Mouse (Mus musculus): ENCODE results near the gene Lyrm1. TPM values are rescaled to one million over a fixed set of nuclear protein-coding genes. Genes with fewer than 3 reads are reported as not detected.

Lyrm1 gene
- polyA plus RNA-seq (2012; rRNA removed), result 0.41 TPM in 1 of 2 replicates, not detected in the other

DNA sequence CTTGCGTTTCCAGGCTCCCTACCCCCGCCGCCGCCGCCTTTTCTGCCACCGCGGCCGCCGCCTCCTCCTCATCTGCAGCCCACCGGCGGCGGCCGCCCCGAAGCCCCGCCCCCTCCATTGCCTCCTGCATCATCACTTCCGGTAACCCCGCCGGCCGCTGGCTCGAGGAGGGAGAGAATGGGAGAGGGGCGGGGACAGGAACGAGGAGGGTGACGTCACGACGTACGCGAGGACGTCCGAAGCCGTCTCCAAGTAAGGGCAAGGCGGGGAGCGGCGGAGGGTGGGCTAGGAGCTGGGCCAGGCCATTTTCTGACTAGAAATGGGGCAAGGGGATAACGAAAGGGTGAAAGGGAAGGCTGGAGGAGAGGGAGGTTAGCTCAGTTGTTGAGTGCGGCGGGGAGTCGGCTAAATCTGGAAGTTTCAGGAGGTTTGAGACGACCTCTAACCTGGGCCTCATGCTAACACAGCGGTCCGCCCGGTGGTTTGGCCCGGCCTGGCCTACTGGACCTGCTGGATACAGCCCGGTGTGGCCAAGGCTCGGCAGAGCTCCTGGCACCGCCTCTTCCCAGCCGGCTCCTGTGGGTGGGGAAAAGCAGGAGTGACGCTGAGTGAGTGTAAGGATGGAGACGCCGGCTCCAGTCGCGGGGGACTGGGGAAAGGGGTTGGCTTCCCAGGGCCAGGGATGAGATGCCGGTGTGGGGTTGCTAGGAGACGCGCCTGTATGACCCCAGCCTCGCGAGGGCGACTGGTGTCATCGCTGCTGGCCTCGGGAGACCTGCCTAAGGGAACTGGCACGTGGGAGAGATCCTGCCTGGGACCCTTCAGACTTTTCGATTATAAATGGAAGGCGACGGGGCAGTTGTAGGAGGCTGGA, at the start of gene Lyrm1, which contains the start of gene Dcun1d3:
Lyrm1 (plus strand) TSS at position 223 of the 874 bp plus-strand sequence.
Dcun1d3 (minus strand) TSS at position 660 of the 874 bp plus-strand sequence.

Other genes starting within 250 kb of the Lyrm1 start
- gene Acsm4, start 205.8 kb upstream of the Lyrm1 start, polyA plus RNA-seq (2012; rRNA removed), result not detected in 2 replicates
- 2.8 and 4.6 TPM in 2 replicates for gene Thumpd1, start 175.1 kb upstream of the Lyrm1 start, polyA plus RNA-seq (2012; rRNA removed)
- 2.8 and 3.8 TPM in 2 replicates for gene Acsm3, start 134.9 kb upstream of the Lyrm1 start, polyA plus RNA-seq (2012; rRNA removed)
- 0.09 and 0.29 TPM in 2 replicates for gene Rexo5, start 101.9 kb upstream of the Lyrm1 start, polyA plus RNA-seq (2012; rRNA removed)
- gene Eri2, start 101.8 kb upstream of the Lyrm1 start, polyA plus RNA-seq (2012; rRNA removed), result 0.05 and 0.21 TPM in 2 replicates
- gene Dcun1d3, start 437 bp downstream of the Lyrm1 start, polyA plus RNA-seq (2012; rRNA removed), result 2.5 and 5.6 TPM in 2 replicates
- gene Dnah3, start 199.4 kb downstream of the Lyrm1 start, polyA plus RNA-seq (2012; rRNA removed), result not detected in 2 replicates
- 6.8 and 8.2 TPM in 2 replicates for gene Tmem159, start 206.5 kb downstream of the Lyrm1 start, polyA plus RNA-seq (2012; rRNA removed)
- gene Zp2, start 249.4 kb downstream of the Lyrm1 start, polyA plus RNA-seq (2012; rRNA removed), result 0.02 TPM in 1 of 2 replicates, not detected in the other